Mouse (Mus musculus): ENCODE measurements around the gene Zswim9. TPM values are rescaled to one million over a fixed set of nuclear protein-coding genes. Genes with fewer than 3 reads are reported as not detected.

Zswim9 gene
- total RNA-seq, 4 experiments from 2014 or later: 10.7 to 11.6 (median 11.2) TPM

GRCm38 (mm10) chr7:13268749-13269260 is 9.7 kb downstream of the Zswim9 start:
- no peak for DNase-seq (ENCODE audit: low spot score)

GRCm38 (mm10) chr7:13264396-13264795 is 14.1 kb downstream of the Zswim9 start:
- DNase-seq (ENCODE audit: low spot score): no peak

- DNase-seq (ENCODE audit: low spot score): no peak
Measured at GRCm38 (mm10) chr7:13263851-13264250, 14.7 kb downstream of the Zswim9 start.

GRCm38 (mm10) chr7:13260746-13261700 is 17.5 kb downstream of the Zswim9 start:
- DNase-seq (ENCODE audit: low spot score): no peak

- no peak for DNase-seq (ENCODE audit: low spot score)
Measured at GRCm38 (mm10) chr7:13212720-13213119, 65.8 kb downstream of the Zswim9 start, which contains the start of gene Vmn1r89. Gene Vmn1r89 (plus strand): TSS chr7:13213020.

Other genes starting within 250 kb of the Zswim9 start
- 100 to 1,000 TPM; 142 to 153 (median 147) TPM for gene Chmp2a, start 243.9 kb downstream of the Zswim9 start, total RNA-seq (2022)
- 100 to 1,000 TPM; 204 to 216 (median 210) TPM for gene Ube2m, start 240.4 kb downstream of the Zswim9 start, total RNA-seq (2022)
- gene Mzf1, start 224.0 kb downstream of the Zswim9 start, total RNA-seq (2022): under 1 TPM; 0.19 to 0.60 (median 0.29) TPM
- gene Vmn1r85, start 183.5 kb downstream of the Zswim9 start, total RNA-seq (2022): not detected
- gene Vmn1r86, start 158.8 kb downstream of the Zswim9 start, total RNA-seq (2022): not detected
- gene Vmn1r87, start 138.6 kb downstream of the Zswim9 start, total RNA-seq (2022): not detected
- under 1 TPM in 3 of 4 experiments, not detected in 1; 0.03 to 0.12 (median 0.09) TPM for gene Vmn1r88, start 119.2 kb downstream of the Zswim9 start, total RNA-seq (2022)
- gene Vmn1r89, start 65.7 kb downstream of the Zswim9 start, total RNA-seq (2022): not detected
- gene Lig1, start 1.4 kb downstream of the Zswim9 start, total RNA-seq (2022): 1 to 10 TPM; 3.0 to 4.1 (median 3.5) TPM
- under 1 TPM in 1 of 4 experiments, not detected in 3; 0.08 TPM for gene Pla2g4c, start 45.9 kb upstream of the Zswim9 start, total RNA-seq (2022)
- gene Cabp5, start 119.4 kb upstream of the Zswim9 start, total RNA-seq (2022): under 1 TPM in 1 of 4 experiments, not detected in 3; 0.14 TPM
- not detected for gene Bsph1, start 172.1 kb upstream of the Zswim9 start, total RNA-seq (2022)